Mouse (Mus musculus) testis, postnatal 14 days (tissue): ENCODE measurements around the gene Slc44a1.

ENCODE experiments used
- DNase-seq: peaks from one replicate; pipeline ENCODE4 v3.0.0; 2021; ENCODE audit warnings: low spot score

Gene Slc44a1

GRCm38 (mm10) chr4:53538600-53538999, 98.4 kb downstream of the Slc44a1 start:
- no peak for DNase-seq

GRCm38 (mm10) chr4:53539929-53540328, 99.7 kb downstream of the Slc44a1 start:
- DNase-seq, result no peak

GRCm38 (mm10) chr4:53543421-53543820, 103.2 kb downstream of the Slc44a1 start:
- no peak for DNase-seq

GRCm38 (mm10) chr4:53544889-53545288, 104.7 kb downstream of the Slc44a1 start:
- DNase-seq, result no peak

- no peak for DNase-seq
Measured at GRCm38 (mm10) chr4:53547381-53547780, 107.2 kb downstream of the Slc44a1 start.

GRCm38 (mm10) chr4:53549375-53549774, 109.2 kb downstream of the Slc44a1 start:
- no peak for DNase-seq

- no peak for DNase-seq
Measured at GRCm38 (mm10) chr4:53564618-53565017, 124.4 kb downstream of the Slc44a1 start.

GRCm38 (mm10) chr4:53567065-53567464, 126.9 kb downstream of the Slc44a1 start:
- DNase-seq, result no peak

- DNase-seq, result no peak
Measured at GRCm38 (mm10) chr4:53575558-53575957, 135.3 kb downstream of the Slc44a1 start.

GRCm38 (mm10) chr4:53587676-53588075, 147.5 kb downstream of the Slc44a1 start:
- DNase-seq, result no peak

GRCm38 (mm10) chr4:53588936-53589335, 148.7 kb downstream of the Slc44a1 start:
- DNase-seq, result no peak

- DNase-seq, result no peak
Measured at GRCm38 (mm10) chr4:53589466-53589865, 149.3 kb downstream of the Slc44a1 start.

GRCm38 (mm10) chr4:53590163-53590562, 149.9 kb downstream of the Slc44a1 start:
- DNase-seq, result no peak

GRCm38 (mm10) chr4:53590691-53591447, 150.7 kb downstream of the Slc44a1 start:
- DNase-seq, result no peak

- no peak for DNase-seq
Measured at GRCm38 (mm10) chr4:53591536-53591935, 151.3 kb downstream of the Slc44a1 start.

- DNase-seq, result no peak
Measured at GRCm38 (mm10) chr4:53591941-53592340, 151.7 kb downstream of the Slc44a1 start.

GRCm38 (mm10) chr4:53592386-53592785, 152.2 kb downstream of the Slc44a1 start:
- no peak for DNase-seq

- peak; percentile 29 for DNase-seq
Measured at GRCm38 (mm10) chr4:53594204-53594603, 154.0 kb downstream of the Slc44a1 start.

- DNase-seq, result peak; percentile 42
Measured at GRCm38 (mm10) chr4:53595246-53596062, 155.2 kb downstream of the Slc44a1 start.

GRCm38 (mm10) chr4:53596063-53596895, 156.1 kb downstream of the Slc44a1 start:
- DNase-seq, result no peak

GRCm38 (mm10) chr4:53600462-53600861, 160.2 kb downstream of the Slc44a1 start:
- no peak for DNase-seq

GRCm38 (mm10) chr4:53614576-53615225, 174.5 kb downstream of the Slc44a1 start:
- DNase-seq, result no peak
